Mouse (Mus musculus) adrenal gland (tissue): ENCODE measurements at regions not wholly inside any gene's neighbourhood (a gene's known extent, or its start where the extent isn't known, plus 50 kb on each side); places are given as distances from the start of the nearest gene placed in this dataset.
"Not testable (repeated sequence)": the region's sequence is repeated elsewhere in the genome, so short reads cannot be mapped to it uniquely, and the experiment has no call there.

Experiments used
- intact Hi-C: fragments of 180-260 bp; cut with DNase I; formaldehyde crosslinking; loops from one replicate; pipeline ENCODE4 v1.15.1; 2025

DNA sequence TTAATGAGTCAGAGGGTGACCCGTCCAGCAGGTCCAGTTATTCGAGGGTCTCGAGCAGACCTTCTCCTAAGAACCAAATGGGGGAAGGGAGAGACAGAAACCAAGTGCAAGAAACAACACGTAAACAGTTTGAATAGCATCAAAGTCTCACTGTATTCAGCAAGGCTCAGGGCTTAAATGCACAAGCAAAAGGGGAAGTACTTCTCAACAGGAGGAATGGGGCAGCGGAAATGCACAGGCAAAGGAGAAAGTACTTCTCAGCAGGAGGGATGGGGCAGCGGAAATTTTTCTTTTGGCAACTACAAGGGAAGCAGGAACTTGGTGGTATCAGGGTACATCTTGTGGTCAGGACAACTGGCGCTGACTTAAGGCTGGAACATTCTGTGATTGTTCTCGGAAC is 330.6 kb downstream of the 9430069I07Rik start:
- intact Hi-C loops: not testable (repeated sequence)

DNA sequence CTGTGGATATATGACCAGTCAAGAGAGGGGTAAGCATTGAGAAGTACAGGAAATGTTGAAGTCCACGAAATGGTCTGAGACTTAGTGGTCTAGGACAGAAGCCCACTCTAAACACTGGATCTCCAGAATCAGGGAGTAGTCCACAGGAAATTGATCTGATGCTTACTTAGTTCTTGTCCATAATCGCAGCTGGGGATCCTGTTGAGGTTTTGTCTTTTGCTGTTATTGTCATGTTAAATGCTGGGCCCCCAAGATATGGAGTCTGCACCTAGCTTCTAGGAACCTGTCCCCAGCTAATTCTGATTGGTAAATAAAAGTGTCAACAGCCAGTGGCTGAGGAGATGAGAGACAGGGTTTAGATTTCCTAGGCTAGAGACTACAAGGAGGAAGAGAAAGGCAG is 332.3 kb downstream of the 9430069I07Rik start:
- intact Hi-C loops: no loop called here

GRCm38 (mm10) chr15:34021857-34022256 is 335.8 kb downstream of the 9430069I07Rik start:
- intact Hi-C loops: no loop called here

DNA sequence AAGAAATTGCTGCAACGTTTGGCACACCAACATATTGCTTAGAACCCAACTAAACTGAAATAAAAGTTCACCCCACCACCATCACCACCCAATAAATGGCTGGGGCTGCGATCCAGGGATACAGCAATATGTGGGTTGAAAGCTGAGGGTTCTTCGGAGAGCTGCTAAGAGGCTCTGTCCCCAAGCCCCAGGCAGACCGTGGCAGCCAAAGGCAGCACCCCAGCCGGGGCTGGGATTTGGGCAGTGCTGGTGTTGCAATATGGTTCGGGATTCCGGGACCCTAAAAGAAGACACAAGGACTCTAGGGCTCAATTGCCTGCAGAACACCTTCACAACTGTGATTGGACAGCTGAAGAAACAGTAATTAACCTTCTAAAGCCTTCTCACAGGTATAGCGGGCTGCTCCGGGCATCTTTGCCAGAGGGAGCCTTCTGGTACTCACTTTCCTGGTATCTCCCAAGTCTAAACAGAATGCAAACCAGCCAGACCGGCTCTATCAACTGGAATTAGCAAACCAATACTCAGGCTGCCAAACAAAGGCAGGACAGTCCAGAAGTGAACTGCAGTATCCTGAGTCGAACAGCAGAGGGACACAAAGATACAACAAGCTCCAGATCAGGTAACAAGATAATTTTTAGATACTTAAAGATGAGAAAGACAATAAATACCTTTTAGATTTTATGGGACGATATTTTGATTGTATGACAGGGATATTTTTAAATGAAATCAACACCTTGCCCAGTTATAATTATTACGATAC is 341.1 kb downstream of the 9430069I07Rik start:
- intact Hi-C loops: no loop called here

GRCm38 (mm10) chr15:34008591-34008990 is 349.1 kb downstream of the 9430069I07Rik start:
- intact Hi-C loops: no loop called here

DNA sequence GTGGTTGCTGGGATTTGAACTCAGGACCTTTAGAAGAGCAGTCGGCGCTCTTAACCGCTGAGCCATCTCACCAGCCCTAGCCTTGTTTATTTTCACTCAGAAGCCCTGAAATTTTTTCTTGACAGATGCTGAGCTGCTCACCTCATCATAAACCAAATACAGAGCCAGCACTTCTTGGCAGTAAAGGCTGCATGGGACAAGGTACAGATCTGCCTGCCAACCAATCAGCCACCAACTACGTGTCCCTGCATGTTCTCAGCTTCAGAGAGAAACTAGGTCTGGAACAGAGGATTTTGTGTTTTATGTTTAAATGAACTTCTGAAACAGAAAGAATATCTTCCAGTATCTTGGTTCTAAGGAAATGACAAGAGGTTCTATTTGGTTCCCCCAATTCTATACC is 365.3 kb downstream of the 9430069I07Rik start:
- intact Hi-C loops: no loop called here

DNA sequence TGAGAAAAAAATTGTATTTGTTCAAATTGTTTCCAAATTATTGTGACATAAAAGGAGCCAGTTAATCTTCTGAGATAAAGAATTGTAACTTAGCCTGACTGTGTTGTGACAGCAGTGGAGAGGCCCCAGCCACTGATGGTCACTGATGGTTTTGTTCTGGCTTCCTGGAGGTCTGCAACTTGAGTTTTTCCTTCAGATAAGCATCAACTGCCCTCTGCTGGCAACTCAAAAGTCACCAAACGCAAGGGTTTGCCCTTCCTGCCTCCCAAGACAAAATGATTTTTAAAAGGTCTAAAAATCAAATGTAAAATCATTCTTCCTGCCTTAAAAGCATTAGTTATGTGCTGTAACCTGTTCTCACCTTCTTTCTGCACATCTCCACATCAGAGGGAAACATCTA is 382.6 kb downstream of the 9430069I07Rik start:
- intact Hi-C loops: loop anchor here (10.0 kb wide), 1 partner anchor 340 kb away; no protein-coding TSS in a partner anchor

DNA sequence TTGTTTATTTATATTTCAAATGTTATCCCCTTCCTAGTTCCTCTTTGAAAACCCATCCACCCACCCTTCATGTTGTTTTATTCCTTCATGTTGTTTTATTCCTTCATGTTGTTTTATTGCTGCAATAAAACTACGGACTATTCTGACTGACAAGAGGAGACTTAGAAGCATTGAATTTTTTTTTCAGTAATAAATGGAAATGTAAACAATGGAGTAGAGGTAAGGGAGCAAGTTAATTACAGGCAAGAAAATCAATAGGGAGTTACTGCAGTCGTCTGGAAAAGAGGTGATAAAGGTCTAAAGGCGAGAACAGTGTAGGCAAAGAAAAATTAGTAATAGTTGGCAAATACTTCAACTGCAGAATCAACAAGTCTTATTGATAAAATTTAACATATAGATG is 384.2 kb downstream of the 9430069I07Rik start:
- intact Hi-C loops: loop anchor here (10.0 kb wide), 1 partner anchor 339 kb away; no protein-coding TSS in a partner anchor

DNA sequence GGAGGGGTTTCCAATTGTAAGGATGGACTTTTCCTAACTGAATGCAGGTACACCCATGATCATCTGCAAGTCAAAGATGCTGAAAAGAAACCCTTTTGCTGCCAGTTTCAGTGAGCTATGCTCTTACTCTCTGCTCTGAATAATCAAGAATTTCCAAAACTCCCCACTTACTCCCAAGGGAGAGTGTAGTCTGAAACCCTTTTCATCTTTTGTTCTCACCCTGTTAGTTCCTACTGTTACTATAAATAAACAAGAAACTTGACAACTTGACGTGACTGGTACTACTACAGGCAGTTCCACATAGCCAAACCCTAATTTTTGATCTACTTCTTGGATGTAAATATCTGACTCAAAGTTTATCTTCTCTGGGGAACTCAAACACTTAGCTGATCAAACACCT is 388.3 kb downstream of the 9430069I07Rik start:
- intact Hi-C loops: no loop called here

GRCm38 (mm10) chr15:33935013-33935664 is 422.5 kb downstream of the 9430069I07Rik start:
- intact Hi-C loops: no loop called here

DNA sequence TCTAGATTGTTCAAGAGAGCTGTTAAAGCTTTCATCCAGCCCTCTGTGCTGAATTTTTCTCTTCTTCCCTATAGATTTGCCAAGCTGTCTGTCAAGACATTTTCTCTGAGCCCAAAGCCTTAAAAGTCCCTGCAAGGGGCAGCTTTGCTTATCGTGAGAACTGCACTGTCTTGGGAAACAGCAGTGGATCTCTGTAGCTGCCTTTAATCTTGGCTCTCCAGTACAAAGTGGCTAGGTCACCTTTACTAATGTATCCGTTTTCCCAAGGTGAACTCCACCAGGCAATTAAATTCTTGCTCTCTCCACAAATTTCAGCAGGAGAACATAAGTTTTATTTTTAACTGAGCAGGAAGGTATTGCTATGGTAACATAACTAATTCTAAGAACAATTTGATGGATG is 431.2 kb downstream of the 9430069I07Rik start:
- intact Hi-C loops: no loop called here

- intact Hi-C loops: no loop called here
These were observed 433.4 kb downstream of the 9430069I07Rik start for GRCm38 (mm10) chr15:33924094-33924890.

DNA sequence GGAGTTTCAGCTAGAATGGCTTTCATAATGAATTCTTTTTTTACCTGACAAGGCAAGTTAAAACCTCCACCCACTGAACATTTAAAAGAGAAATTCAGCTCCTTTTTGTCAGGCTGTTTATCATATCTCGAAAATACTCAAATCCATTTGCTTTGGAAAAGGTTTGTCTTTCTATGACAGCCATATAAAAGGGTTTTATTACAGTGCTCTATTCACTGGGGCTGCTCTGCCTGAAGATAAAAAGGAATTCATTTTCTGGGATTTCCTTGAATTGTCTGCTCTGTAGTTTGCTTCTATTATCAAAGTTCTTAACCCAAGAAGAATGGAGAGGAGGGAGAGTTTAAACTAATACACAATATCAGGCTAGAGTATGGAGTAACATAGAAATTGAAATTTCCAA is 442.8 kb downstream of the 9430069I07Rik start:
- intact Hi-C loops: no loop called here

DNA sequence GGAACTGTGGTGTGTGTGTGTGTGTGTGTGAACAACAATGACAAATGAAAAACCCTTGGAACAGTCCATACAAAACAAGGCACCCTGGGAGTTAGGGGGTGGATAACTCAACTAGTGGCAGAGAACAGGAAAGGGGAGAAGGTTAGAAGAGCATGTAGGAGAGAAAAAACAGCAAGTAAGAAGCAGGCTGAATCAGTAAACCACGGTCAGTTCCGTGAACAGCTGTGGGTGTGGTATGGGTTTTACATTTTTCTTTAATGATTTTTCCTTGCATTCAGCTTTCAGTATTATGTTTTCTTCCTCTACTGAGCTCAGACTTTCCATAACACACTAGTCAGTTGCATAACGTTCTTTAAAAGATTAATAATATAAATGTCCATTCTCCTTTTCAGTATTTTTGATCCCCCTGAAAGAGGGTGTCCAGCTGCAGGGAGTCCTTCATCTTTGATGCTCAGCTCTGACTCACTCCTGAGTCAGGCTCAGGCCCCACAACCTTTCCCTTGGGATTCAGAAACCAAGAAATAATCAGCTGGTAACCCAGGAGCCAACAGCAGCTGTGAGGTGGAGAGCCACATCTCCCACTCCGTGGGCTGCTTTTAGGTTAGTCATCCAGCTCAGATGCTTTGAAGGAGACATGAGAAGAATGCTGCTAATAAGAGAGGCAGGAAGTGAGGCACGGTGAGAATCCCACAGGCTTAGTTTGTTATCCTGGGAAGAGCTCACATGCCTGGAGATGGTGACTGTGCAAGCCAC is 450.8 kb downstream of the 9430069I07Rik start:
- intact Hi-C loops: no loop called here

DNA sequence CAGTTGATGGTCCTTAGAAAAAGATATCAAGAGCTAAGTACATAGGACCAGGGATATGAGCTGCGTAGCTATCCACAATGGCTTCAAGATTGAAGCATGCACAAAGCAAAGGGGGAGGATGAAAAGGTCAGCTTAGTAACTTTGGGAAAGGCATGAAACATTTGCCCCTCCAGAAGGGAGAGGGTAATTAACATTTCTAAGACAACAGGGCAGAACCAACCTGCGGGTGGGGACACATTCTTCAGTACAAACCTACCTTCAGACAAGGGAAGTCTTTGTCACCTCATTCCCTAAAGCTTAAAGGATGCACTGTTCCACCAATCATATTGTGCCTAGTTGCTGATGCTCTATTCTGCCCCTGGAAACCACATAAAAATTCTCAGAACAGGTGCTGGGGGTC is 461.6 kb downstream of the 9430069I07Rik start:
- intact Hi-C loops: no loop called here

- intact Hi-C loops: no loop called here
These were observed 467.1 kb downstream of the 9430069I07Rik start for GRCm38 (mm10) chr15:33890606-33891005.

- intact Hi-C loops: no loop called here
These were observed 468.8 kb downstream of the 9430069I07Rik start for GRCm38 (mm10) chr15:33888865-33889368.

- intact Hi-C loops: no loop called here
These were observed 495.4 kb downstream of the 9430069I07Rik start for GRCm38 (mm10) chr15:33862224-33862752.

GRCm38 (mm10) chr15:33825435-33826088 is 532.1 kb downstream of the 9430069I07Rik start:
- intact Hi-C loops: no loop called here

DNA sequence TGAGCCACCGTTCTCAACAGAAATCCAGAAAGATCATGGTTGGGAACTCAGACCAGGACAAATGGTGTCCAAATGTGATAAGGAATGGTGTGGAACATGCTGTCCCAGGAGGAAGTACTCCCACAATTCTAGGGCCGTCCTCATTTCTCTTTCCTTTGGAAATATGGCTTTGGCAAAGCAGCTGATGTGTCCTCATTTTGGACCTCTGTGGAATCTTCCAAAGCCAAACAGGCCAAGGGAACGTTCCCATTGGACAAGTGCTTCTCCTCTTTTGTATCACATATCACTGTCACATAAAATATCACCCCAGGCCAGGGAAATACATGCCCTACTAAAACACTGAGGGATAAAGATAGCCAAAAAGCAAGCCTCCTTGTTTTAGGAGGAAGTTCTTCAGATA is 532.8 kb downstream of the 9430069I07Rik start:
- intact Hi-C loops: no loop called here
